Mouse (Mus musculus): ENCODE results near the gene Tmem270. TPM values are rescaled to one million over a fixed set of nuclear protein-coding genes. Genes with fewer than 3 reads are reported as not detected.

The Tmem270 gene
- total and polyA plus RNA-seq, 3 experiments, result not detected

GRCm38 (mm10) chr5:134923141-134923540 lies 16.6 kb upstream of the Tmem270 start:
- Histone ChIP-seq H3K4me3 (replicated peaks in 1 of 3; ENCODE audit: low read depth in 2 of 3, low read length in 2 of 3, poor library complexity in 1 of 3) (no peak overlapping the region), H3K36me3 (replicated peaks in 1 of 2; ENCODE audit: control insufficient read depth in 1 of 2, insufficient read depth in 1 of 2, low read length in 1 of 2) (no peaks in the 10 kb centered on the region), H3K4me1 (ENCODE audit: control insufficient read depth in 1 of 2, insufficient read depth in 2 of 2) (no peaks in the 10 kb centered on the region), H3K9ac (ENCODE audit: insufficient read depth, low read depth) (no peak overlapping the region), H3K9me3 (replicated peaks; ENCODE audit: low read length) (no peaks in the 10 kb centered on the region), H3K27me3 (replicated peaks) (peaks cover 77% of the 10 kb centered on the region), H3K4me2 (ENCODE audit: insufficient read depth, low read depth, poor library complexity, severe bottlenecking) (no peak overlapping the region), H3K27ac (ENCODE audit: insufficient read depth, low read depth) (no peak overlapping the region), H3K79me2 (replicated peaks; ENCODE audit: control insufficient read depth, extremely low read depth, insufficient read depth, poor library complexity, severe bottlenecking) (no peaks in the 10 kb centered on the region)
- in situ Hi-C loops (cut with MboI; ENCODE audit: low pct_ligation_motif_present, low pct_unique_long_range_greater_than_20kb, low sequenced_read_pairs), result loop anchor here (25.0 kb wide), 2 partner anchors 186 to 189 kb away; partner anchors contain the start of gene Eln
- dilution Hi-C loops (cut with MboI; ENCODE audit: extremely low pct_ligation_motif_present, extremely low pct_unique_long_range_greater_than_20kb, low sequenced_read_pairs), result no loop called here
- DNase-seq (ENCODE audit: extremely low read depth), result no peak
- TF ChIP-seq TBP (conservative IDR thresholded peaks at IDR 0.05; ENCODE audit: low read depth, low read length), result no peak
- no peak for TF ChIP-seq PAX5 (IDR thresholded peaks at IDR 0.05; ENCODE audit: low read length)
- no peak for TF ChIP-seq MAX (IDR thresholded peaks at IDR 0.05; ENCODE audit: low read length)
- no peak for TF ChIP-seq UBTF (IDR thresholded peaks at IDR 0.05; ENCODE audit: low read depth, low read length)
- TF ChIP-seq IRF4 (IDR thresholded peaks at IDR 0.05; ENCODE audit: low read depth, low read length), result no peak
- TF ChIP-seq BHLHE40 (IDR thresholded peaks at IDR 0.05; ENCODE audit: low read depth, low read length), result no peak
- TF ChIP-seq MYC (IDR thresholded peaks at IDR 0.05; ENCODE audit: low read depth, low read length), result no peak
- TF ChIP-seq SIN3A (IDR thresholded peaks at IDR 0.05; ENCODE audit: low read length), result no peak
- no peak for TF ChIP-seq GABPA (IDR thresholded peaks at IDR 0.05; ENCODE audit: insufficient replicate concordance, low read depth, low read length)
- TF ChIP-seq CHD2 (IDR thresholded peaks at IDR 0.05; ENCODE audit: low read length), result no peak

GRCm38 (mm10) chr5:134921106-134921505 lies 14.6 kb upstream of the Tmem270 start:
- H3K9ac ChIP-seq (ENCODE audit: insufficient read depth, low read depth), result no peak overlapping the region
- no peak for DNase-seq (ENCODE audit: extremely low read depth)
- H3K79me2 ChIP-seq (replicated peaks; ENCODE audit: control insufficient read depth, extremely low read depth, insufficient read depth, poor library complexity, severe bottlenecking), result no peaks in the 10 kb centered on the region
- H3K27me3 ChIP-seq (replicated peaks), result peaks cover 68% of the 10 kb centered on the region
- H3K4me3 ChIP-seq (replicated peaks in 1 of 3; ENCODE audit: low read depth in 2 of 3, low read length in 2 of 3, poor library complexity in 1 of 3), result no peak overlapping the region
- in situ Hi-C loops (cut with MboI; ENCODE audit: low pct_ligation_motif_present, low pct_unique_long_range_greater_than_20kb, low sequenced_read_pairs) (loop anchor here (25.0 kb wide), 2 partner anchors 184 to 191 kb away; partner anchors contain the start of gene Eln), dilution Hi-C loops (cut with MboI; ENCODE audit: extremely low pct_ligation_motif_present, extremely low pct_unique_long_range_greater_than_20kb, low sequenced_read_pairs) (no loop called here)
- no peak overlapping the region for H3K4me2 ChIP-seq (ENCODE audit: insufficient read depth, low read depth, poor library complexity, severe bottlenecking)
- H3K36me3 ChIP-seq (replicated peaks in 1 of 2; ENCODE audit: control insufficient read depth in 1 of 2, insufficient read depth in 1 of 2, low read length in 1 of 2), result no peaks in the 10 kb centered on the region
- TF ChIP-seq POLR2AphosphoS2 (IDR thresholded peaks at IDR 0.05; ENCODE audit: low read depth, low read length) (no peak), USF1 (IDR thresholded peaks at IDR 0.05; ENCODE audit: low read depth, low read length) (no peak), HCFC1 (IDR thresholded peaks at IDR 0.05; ENCODE audit: low read depth, low read length) (no peak), MAX (IDR thresholded peaks at IDR 0.05; ENCODE audit: low read length) (no peak), EP300 (IDR thresholded peaks at IDR 0.05; ENCODE audit: low read length) (no peak), NRF1 (IDR thresholded peaks at IDR 0.05; ENCODE audit: low read depth, low read length) (no peak), MXI1 (IDR thresholded peaks at IDR 0.05; ENCODE audit: low read depth, low read length) (no peak), ETS1 (conservative IDR thresholded peaks at IDR 0.05; ENCODE audit: low read depth, low read length) (no peak), RCOR1 (conservative IDR thresholded peaks at IDR 0.05; ENCODE audit: low read depth, low read length) (no peak), GABPA (IDR thresholded peaks at IDR 0.05; ENCODE audit: insufficient replicate concordance, low read depth, low read length) (no peak), SMC3 (IDR thresholded peaks at IDR 0.05; ENCODE audit: low read depth, low read length) (no peak), USF2 (conservative IDR thresholded peaks at IDR 0.05; ENCODE audit: low read depth, low read length) (no peak), UBTF (IDR thresholded peaks at IDR 0.05; ENCODE audit: low read depth, low read length) (no peak), PAX5 (IDR thresholded peaks at IDR 0.05; ENCODE audit: low read length) (no peak)
- no peak overlapping the region for H3K27ac ChIP-seq (ENCODE audit: insufficient read depth, low read depth)
- H3K9me3 ChIP-seq (replicated peaks; ENCODE audit: low read length), result peaks cover 10% of the 10 kb centered on the region
- no peaks in the 10 kb centered on the region for H3K4me1 ChIP-seq (ENCODE audit: control insufficient read depth in 1 of 2, insufficient read depth in 2 of 2)

All from CH12.LX (cell line).